ENCODE assay signal across 22 mouse cellular contexts in genomic region chr6:124704417-124704816, GRCm38 (mm10). TPM values are rescaled to one million over a fixed set of nuclear protein-coding genes. Genes with fewer than 3 reads are reported as not detected.
DNase-seq lines count a peak whose midpoint lies in the region; TF ChIP-seq lines count a peak whose summit lies in the region.
"Had no signal": no experiment of that assay in that cellular context is flagged by ENCODE, and none has a peak within 500 bp of the region (broad histone marks: within the 10 kb centered on the region; RNA-seq: fewer than 3 reads in every experiment).

No protein-coding gene starts in this region.

- no peak overlapping the region for H3K4me2 ChIP-seq in CH12.LX (ENCODE audit: insufficient read depth, low read depth, poor library complexity, severe bottlenecking)
- H3K4me2 ChIP-seq: embryonic facial prominence, embryonic 12.5 days; embryonic facial prominence, embryonic 15.5 days; forebrain, embryonic 13.5 days; forebrain, embryonic 15.5 days had no signal

- TF ChIP-seq EP300 in CH12.LX (IDR thresholded peaks at IDR 0.05; ENCODE audit: low read length) = no peak
- TF ChIP-seq EP300 in MEL (IDR thresholded peaks at IDR 0.05; ENCODE audit: low read depth in 1 of 2, low read length in 2 of 2) = no peak

- H3K4me1 ChIP-seq in CH12.LX (ENCODE audit: control insufficient read depth in 1 of 2, insufficient read depth in 2 of 2) = peaks cover 36 to 66% of the 10 kb centered on the region in 2 experiments
- H3K4me1 ChIP-seq in MEL (ENCODE audit: control insufficient read depth in 1 of 2, insufficient read depth in 2 of 2, low read length in 2 of 2) = peaks cover 2 to 5% of the 10 kb centered on the region in 2 experiments; a peak in 3 of 4 replicates
- H3K4me1 ChIP-seq: embryonic facial prominence, embryonic 12.5 days had no signal

- peaks cover 79 to 96% of the 10 kb centered on the region in 2 experiments for H3K36me3 ChIP-seq in CH12.LX (replicated peaks in 1 of 2; ENCODE audit: control insufficient read depth in 1 of 2, insufficient read depth in 1 of 2, low read length in 1 of 2)
- peaks cover 12 to 24% of the 10 kb centered on the region in 2 experiments for H3K36me3 ChIP-seq in MEL (ENCODE audit: control insufficient read depth in 1 of 2, insufficient read depth in 2 of 2, low read length in 2 of 2)

- H3K27ac ChIP-seq in layer of hippocampus, adult 2 months = peak overlapping the region; percentile 40; the same call in 1 of the 2 replicates
- H3K27ac ChIP-seq in CH12.LX (ENCODE audit: insufficient read depth, low read depth) = no peak overlapping the region
- no peak overlapping the region for H3K27ac ChIP-seq in MEL (ENCODE audit: control insufficient read depth, low read depth, low read length)
- H3K27ac ChIP-seq: embryonic facial prominence, embryonic 12.5 days; embryonic facial prominence, embryonic 15.5 days; forebrain, embryonic 13.5 days; forebrain, embryonic 15.5 days had no signal

- H3K9ac ChIP-seq in CH12.LX (ENCODE audit: insufficient read depth, low read depth) (no peak overlapping the region), MEL (ENCODE audit: control insufficient read depth, low read depth, low read length, poor library complexity, severe bottlenecking) (no peak overlapping the region)
- H3K9ac ChIP-seq: embryonic facial prominence, embryonic 12.5 days; embryonic facial prominence, embryonic 15.5 days; forebrain, embryonic 13.5 days; forebrain, embryonic 15.5 days; forebrain, postnatal 0 days had no signal

- no peak overlapping the region for H3K4me3 ChIP-seq in layer of hippocampus, adult 2 months
- no peak overlapping the region for H3K4me3 ChIP-seq in CH12.LX (replicated peaks in 1 of 3; ENCODE audit: low read depth in 2 of 3, low read length in 2 of 3, poor library complexity in 1 of 3)
- no peak overlapping the region for H3K4me3 ChIP-seq in MEL (ENCODE audit: control insufficient read depth in 1 of 2, insufficient read depth in 1 of 2, low read depth in 2 of 2, low read length in 2 of 2)
- H3K4me3 ChIP-seq: embryonic facial prominence, embryonic 12.5 days; embryonic facial prominence, embryonic 15.5 days; erythroblast, embryonic 14.5 days; forebrain, embryonic 13.5 days; forebrain, embryonic 15.5 days had no signal

- H3K79me2 ChIP-seq in CH12.LX (replicated peaks; ENCODE audit: control insufficient read depth, extremely low read depth, insufficient read depth, poor library complexity, severe bottlenecking) (peaks cover 48% of the 10 kb centered on the region), MEL (ENCODE audit: control insufficient read depth, insufficient read depth, low read length, poor library complexity) (peaks cover 30% of the 10 kb centered on the region)

- DNase-seq in layer of hippocampus, adult 2 months (ENCODE audit: low spot score in 2 of 2) = no peak
- no peak for DNase-seq in layer of hippocampus, adult 11-12 months (ENCODE audit: low spot score)
- DNase-seq in CH12.LX (ENCODE audit: extremely low read depth) = no peak
- DNase-seq in MEL (ENCODE audit: low read depth, low spot score) = no peak
- DNase-seq in left cerebral cortex, postnatal 36 days (ENCODE audit: low spot score in 2 of 2) = no peak
- DNase-seq: adrenal gland, adult 2 months; adrenal gland, postnatal 10 days; adrenal gland, postnatal 25 days; cerebellum, adult 11 months; cerebellum, adult 18-20 months; cerebellum, adult 8-10 months; cerebellum, adult 9-11 months; cerebellum, postnatal 14 days; cerebellum, postnatal 36 days; embryo, embryonic 11 days; forebrain, postnatal 0 days had no signal

- TF ChIP-seq POLR2A in CH12.LX (IDR thresholded peaks at IDR 0.05; ENCODE audit: low read depth, low read length) = no peak
- TF ChIP-seq POLR2A in MEL (IDR thresholded peaks at IDR 0.05; ENCODE audit: control insufficient read depth in 1 of 2, insufficient read depth in 1 of 2, low read depth in 1 of 2, low read length in 2 of 2, poor library complexity in 1 of 2) = no peak

- TF ChIP-seq CTCF in layer of hippocampus, adult 2 months (conservative IDR thresholded peaks at IDR 0.05) = no peak
- no peak for TF ChIP-seq CTCF in CH12.LX (conservative IDR thresholded peaks at IDR 0.05 in 1 of 2, IDR thresholded peaks at IDR 0.05 in 1 of 2; ENCODE audit: low read depth in 2 of 2, low read length in 2 of 2)
- no peak for TF ChIP-seq CTCF in MEL (IDR thresholded peaks at IDR 0.05 in 2 of 3, conservative IDR thresholded peaks at IDR 0.05 in 1 of 3; ENCODE audit: control insufficient read depth in 1 of 3, insufficient read depth in 1 of 3, low read depth in 2 of 3, low read length in 3 of 3, poor library complexity in 1 of 3, severe bottlenecking in 1 of 3)

- no peaks in the 10 kb centered on the region for H3K27me3 ChIP-seq in CH12.LX (replicated peaks)
- H3K27me3 ChIP-seq in MEL (ENCODE audit: control insufficient read depth in 1 of 2, insufficient read depth in 2 of 2, low read length in 2 of 2) = no peaks in the 10 kb centered on the region
- H3K27me3 ChIP-seq: embryonic facial prominence, embryonic 12.5 days; embryonic facial prominence, embryonic 15.5 days; forebrain, embryonic 13.5 days; forebrain, embryonic 15.5 days had no signal

- TF ChIP-seq RAD21 in CH12.LX (IDR thresholded peaks at IDR 0.05; ENCODE audit: low read depth, low read length) (no peak), MEL (IDR thresholded peaks at IDR 0.05; ENCODE audit: low read depth, low read length) (no peak)

- intact Hi-C loops in left cerebral cortex, postnatal 36 days (cut with DNase I) = loop anchor here (5.0 kb wide), 1 partner anchor 42 kb away; the partner anchor contains the start of gene Lpcat3

- no peaks in the 10 kb centered on the region for H3K9me3 ChIP-seq in CH12.LX (replicated peaks; ENCODE audit: low read length)
- H3K9me3 ChIP-seq in MEL (replicated peaks; ENCODE audit: insufficient read depth, low read length) = no peaks in the 10 kb centered on the region
- H3K9me3 ChIP-seq: embryonic facial prominence, embryonic 12.5 days; embryonic facial prominence, embryonic 15.5 days; forebrain, embryonic 13.5 days; forebrain, embryonic 15.5 days; G1E had no signal

- dilution Hi-C loops in CH12.LX (cut with MboI; ENCODE audit: extremely low pct_ligation_motif_present, extremely low pct_unique_long_range_greater_than_20kb, low sequenced_read_pairs) = no loop called here

- in situ Hi-C loops in CH12.LX (cut with MboI; ENCODE audit: low pct_ligation_motif_present, low pct_unique_long_range_greater_than_20kb, low sequenced_read_pairs) = no loop called here

TF ChIP-seq in CH12.LX, 34 proteins besides CTCF, POLR2A, EP300 and RAD21:
- TF ChIP-seq CHD2 (IDR thresholded peaks at IDR 0.05; ENCODE audit: low read length) (peak; percentile 34; the same call in 1 of the 2 replicates), MXI1 (IDR thresholded peaks at IDR 0.05; ENCODE audit: low read depth, low read length) (no peak)

TF ChIP-seq in MEL, 35 proteins besides CTCF, POLR2A, EP300 and RAD21 (continues in another document):
- TF ChIP-seq NELFE (IDR thresholded peaks at IDR 0.05; ENCODE audit: low read depth, low read length) (no peak), TCF12 (IDR thresholded peaks at IDR 0.05; ENCODE audit: low read depth, low read length) (no peak), POLR2AphosphoS2 (IDR thresholded peaks at IDR 0.05; ENCODE audit: low read length) (peak; percentile 85), E2F4 (IDR thresholded peaks at IDR 0.05; ENCODE audit: borderline replicate concordance, low read depth, low read length) (no peak)

RNA-seq across cellular contexts. Expression of gene Emg1, which starts 7.6 kb away (rescaled TPM):
- 10 to 100 TPM; 58.0 to 58.7 TPM for total RNA-seq in layer of hippocampus, adult 2 months (2021)
- total RNA-seq in CH12.LX (2012; rRNA removed) (352 and 439 TPM in 2 replicates), CH12.LX (2014; rRNA removed) (481 and 498 TPM in 2 replicates), MEL (2012; rRNA removed) (378 and 391 TPM in 2 replicates)
- polyA plus RNA-seq in CH12.LX (2012; ENCODE audit: insufficient read length, low read depth) (301 and 408 TPM in 2 replicates), MEL (2012; ENCODE audit: insufficient read depth in 1 of 2, insufficient read length in 2 of 2, low read depth in 1 of 2, low replicate concordance in 2 of 2, missing spikeins in 1 of 2) (100 to 1,000 TPM in 1 of 2 experiments, not detected in 1; 346 TPM)
- 10 to 100 TPM; 41.8 to 45.9 TPM for total RNA-seq in left cerebral cortex, postnatal 36 days (2021)

RNA-seq across cellular contexts. Expression of gene Phb2, which starts 7.7 kb away (rescaled TPM):
- total RNA-seq in layer of hippocampus, adult 2 months (2021) = 100 to 1,000 TPM; 121 to 124 TPM
- total RNA-seq in CH12.LX (2012; rRNA removed) (440 and 578 TPM in 2 replicates), CH12.LX (2014; rRNA removed) (380 and 405 TPM in 2 replicates), MEL (2012; rRNA removed) (623 and 706 TPM in 2 replicates)
- polyA plus RNA-seq in CH12.LX (2012; ENCODE audit: insufficient read length, low read depth) (623 and 694 TPM in 2 replicates), MEL (2012; ENCODE audit: insufficient read depth in 1 of 2, insufficient read length in 2 of 2, low read depth in 1 of 2, low replicate concordance in 2 of 2, missing spikeins in 1 of 2) (100 to 1,000 TPM; 309 to 815 TPM)
- total RNA-seq in left cerebral cortex, postnatal 36 days (2021) = 100 to 1,000 TPM; 113 to 127 TPM

RNA-seq across cellular contexts. Expression of gene Ptpn6, which starts 34.1 kb away (rescaled TPM):
- total RNA-seq in layer of hippocampus, adult 2 months (2021) = 1 to 10 TPM; 5.5 to 6.6 TPM
- total RNA-seq in CH12.LX (2012; rRNA removed) (247 and 283 TPM in 2 replicates), CH12.LX (2014; rRNA removed) (300 and 327 TPM in 2 replicates), MEL (2012; rRNA removed) (74.1 and 91.9 TPM in 2 replicates)
- polyA plus RNA-seq in CH12.LX (2012; ENCODE audit: insufficient read length, low read depth) (585 and 814 TPM in 2 replicates), MEL (2012; ENCODE audit: insufficient read depth in 1 of 2, insufficient read length in 2 of 2, low read depth in 1 of 2, low replicate concordance in 2 of 2, missing spikeins in 1 of 2) (100 to 1,000 TPM in 1 of 2 experiments, not detected in 1; 184 TPM)
- total RNA-seq in left cerebral cortex, postnatal 36 days (2021) = 1 to 10 TPM; 3.7 to 6.6 TPM

RNA-seq across cellular contexts. Expression of gene Grcc10, which starts 36.8 kb away (rescaled TPM):
- total RNA-seq in layer of hippocampus, adult 2 months (2021) = 100 to 1,000 TPM; 295 to 339 TPM
- total RNA-seq in CH12.LX (2012; rRNA removed) = 146 and 197 TPM in 2 replicates
- 59.3 and 64.3 TPM in 2 replicates for total RNA-seq in CH12.LX (2014; rRNA removed)
- 88.4 and 93.7 TPM in 2 replicates for polyA plus RNA-seq in CH12.LX (2012; ENCODE audit: insufficient read length, low read depth)
- total RNA-seq in MEL (2012; rRNA removed) = 41.9 and 57.4 TPM in 2 replicates
- 10 to 100 TPM in 1 of 2 experiments, not detected in 1; 62.9 TPM for polyA plus RNA-seq in MEL (2012; ENCODE audit: insufficient read depth in 1 of 2, insufficient read length in 2 of 2, low read depth in 1 of 2, low replicate concordance in 2 of 2, missing spikeins in 1 of 2)
- total RNA-seq in left cerebral cortex, postnatal 36 days (2021) = 100 to 1,000 TPM; 285 to 313 TPM

RNA-seq across cellular contexts. Expression of gene Lpcat3, which starts 41.6 kb away (rescaled TPM):
- total RNA-seq in layer of hippocampus, adult 2 months (2021) = 10 to 100 TPM; 31.0 to 32.6 TPM
- 52.9 and 53.4 TPM in 2 replicates for total RNA-seq in CH12.LX (2012; rRNA removed)
- total RNA-seq in CH12.LX (2014; rRNA removed) = 68.0 and 77.0 TPM in 2 replicates
- 86.9 and 113 TPM in 2 replicates for polyA plus RNA-seq in CH12.LX (2012; ENCODE audit: insufficient read length, low read depth)
- total RNA-seq in MEL (2012; rRNA removed) = 135 and 143 TPM in 2 replicates
- 100 to 1,000 TPM in 1 of 2 experiments, not detected in 1; 337 TPM for polyA plus RNA-seq in MEL (2012; ENCODE audit: insufficient read depth in 1 of 2, insufficient read length in 2 of 2, low read depth in 1 of 2, low replicate concordance in 2 of 2, missing spikeins in 1 of 2)
- total RNA-seq in left cerebral cortex, postnatal 36 days (2021) = 10 to 100 TPM; 20.9 to 23.0 TPM
